Comparison of ENCODE assay signal across 8 mouse cellular contexts in genomic region chr4:139312632-139313031, GRCm38 (mm10). TPM values are rescaled to one million over a fixed set of nuclear protein-coding genes. Genes with fewer than 3 reads are reported as not detected.
DNase-seq lines count a peak whose midpoint lies in the region; ATAC-seq and TF ChIP-seq lines count a peak whose summit lies in the region.

No protein-coding gene starts in this region.

- peak; percentile 53 for TF ChIP-seq CTCF in hindbrain, postnatal 0 days (IDR thresholded peaks at IDR 0.05; ENCODE audit: low read depth)
- TF ChIP-seq CTCF in E14TG2a.4 (conservative IDR thresholded peaks at IDR 0.05; ENCODE audit: low read length), result peak; percentile 54
- peak; percentile 72 for TF ChIP-seq CTCF in liver, postnatal 0 days (IDR thresholded peaks at IDR 0.05; ENCODE audit: low read depth)

- WGBS in hindbrain, postnatal 0 days, result 60% methylated on average over 4 of the region's 4 CpGs
- 51% methylated on average over 4 of the region's 4 CpGs for WGBS in hindbrain, embryonic 10.5 days
- WGBS in liver, postnatal 0 days (ENCODE audit: insufficient replicate concordance), result 54% methylated on average over 4 of the region's 4 CpGs

- peaks cover 15% of the 10 kb centered on the region for H3K4me1 ChIP-seq in hindbrain, postnatal 0 days (ENCODE audit: insufficient read depth, low read length)
- H3K4me1 ChIP-seq in hindbrain, embryonic 10.5 days (replicated peaks), result peaks cover 28% of the 10 kb centered on the region
- H3K4me1 ChIP-seq in E14TG2a.4 (replicated peaks; ENCODE audit: low read depth, low read length), result peaks cover 43% of the 10 kb centered on the region
- peaks cover 28% of the 10 kb centered on the region for H3K4me1 ChIP-seq in liver, postnatal 0 days (ENCODE audit: insufficient read depth)

- TF ChIP-seq EP300 in liver, postnatal 0 days (IDR thresholded peaks at IDR 0.05; ENCODE audit: low read depth), result no peak

- no peak overlapping the region for H3K9ac ChIP-seq in hindbrain, postnatal 0 days (replicated peaks; ENCODE audit: low read length)
- no peak overlapping the region for H3K9ac ChIP-seq in liver, postnatal 0 days (replicated peaks)

- no peak overlapping the region for H3K27ac ChIP-seq in hindbrain, postnatal 0 days
- H3K27ac ChIP-seq in hindbrain, embryonic 10.5 days, result no peak overlapping the region
- no peak overlapping the region for H3K27ac ChIP-seq in liver, postnatal 0 days (ENCODE audit: low read depth)

- no peak for ATAC-seq in hindbrain, postnatal 0 days
- no peak for ATAC-seq in liver, postnatal 0 days

- H3K4me3 ChIP-seq in hindbrain, postnatal 0 days (ENCODE audit: low read length), result no peak overlapping the region
- H3K4me3 ChIP-seq in hindbrain, embryonic 10.5 days, result no peak overlapping the region
- no peak overlapping the region; the same call in 1 of the 2 replicates for H3K4me3 ChIP-seq in E14TG2a.4 (replicated peaks; ENCODE audit: low read length)
- no peak overlapping the region for H3K4me3 ChIP-seq in liver, postnatal 0 days (ENCODE audit: low read depth, low read length)

- no peak overlapping the region for H3K4me2 ChIP-seq in hindbrain, postnatal 0 days (ENCODE audit: low read depth, low read length)
- H3K4me2 ChIP-seq in liver, postnatal 0 days (ENCODE audit: low read depth, low read length), result no peak overlapping the region

- peaks cover 25% of the 10 kb centered on the region for H3K36me3 ChIP-seq in hindbrain, postnatal 0 days (ENCODE audit: insufficient read depth, low read length)
- peaks cover 35% of the 10 kb centered on the region for H3K36me3 ChIP-seq in hindbrain, embryonic 10.5 days
- H3K36me3 ChIP-seq in E14TG2a.4 (ENCODE audit: insufficient read depth, low read length), result peaks cover 40% of the 10 kb centered on the region
- H3K36me3 ChIP-seq in liver, postnatal 0 days (replicated peaks; ENCODE audit: insufficient read depth, low read length), result peaks cover 15% of the 10 kb centered on the region

- no peaks in the 10 kb centered on the region for H3K9me3 ChIP-seq in hindbrain, postnatal 0 days (ENCODE audit: low read length)
- no peaks in the 10 kb centered on the region for H3K9me3 ChIP-seq in hindbrain, embryonic 10.5 days
- H3K9me3 ChIP-seq in E14TG2a.4 (ENCODE audit: low read length), result no peaks in the 10 kb centered on the region
- H3K9me3 ChIP-seq in liver, postnatal 0 days (ENCODE audit: low read length), result no peaks in the 10 kb centered on the region

- no peaks in the 10 kb centered on the region for H3K27me3 ChIP-seq in hindbrain, postnatal 0 days (ENCODE audit: insufficient read depth, low read length)
- H3K27me3 ChIP-seq in hindbrain, embryonic 10.5 days (ENCODE audit: insufficient read depth, poor library complexity, severe bottlenecking), result peaks cover 23% of the 10 kb centered on the region
- H3K27me3 ChIP-seq in E14TG2a.4 (ENCODE audit: insufficient read depth, low read length), result peaks cover 24% of the 10 kb centered on the region
- H3K27me3 ChIP-seq in liver, postnatal 0 days (ENCODE audit: insufficient read depth, low read length), result no peaks in the 10 kb centered on the region

- peak; percentile 53 for DNase-seq in hindbrain, postnatal 0 days (ENCODE audit: low spot score)
- no peak for DNase-seq in hindbrain, embryonic 10.5 days (ENCODE audit: low spot score)
- DNase-seq in c-Kit-positive CD71-positive TER-119-positive erythroid progenitor cells, embryonic 14.5 days (ENCODE audit: low spot score), result peak; percentile 71
- peak; percentile 68 for DNase-seq in liver, postnatal 0 days
- no peak for DNase-seq in layer of hippocampus, postnatal 25 days (ENCODE audit: extremely low spot score in 1 of 2, low spot score in 1 of 2)
- DNase-seq in adrenal gland, postnatal 4 days (ENCODE audit: low spot score in 2 of 2), result no peak
- DNase-seq in frontal cortex, postnatal 10 days (ENCODE audit: low spot score in 2 of 2), result no peak

RNA-seq across cellular contexts. Expression of gene Akr7a5, which starts 2.1 kb away (rescaled TPM):
- 58.5 and 73.3 TPM in 2 replicates for total RNA-seq in hindbrain, postnatal 0 days (2014; rRNA removed)
- 67.6 and 69.2 TPM in 2 replicates for polyA plus RNA-seq in hindbrain, postnatal 0 days (2015; fragmentation: Nextera tagmentation; extraction: Ambion mirVana)
- 104 and 105 TPM in 2 replicates for polyA plus RNA-seq in hindbrain, embryonic 10.5 days (2016; fragmentation: Nextera tagmentation; extraction: Ambion mirVana)
- polyA plus RNA-seq in liver, postnatal 0 days (2015; fragmentation: Nextera tagmentation; extraction: Ambion mirVana), result 117 and 121 TPM in 2 replicates
- 10 to 100 TPM; 30.5 to 37.9 TPM for total RNA-seq in layer of hippocampus, postnatal 25 days (2021)
- 10 to 100 TPM; 63.6 to 67.5 TPM for total RNA-seq in adrenal gland, postnatal 4 days (2021)

RNA-seq across cellular contexts. Expression of gene Pqlc2, which starts 2.1 kb away (rescaled TPM):
- 23.1 and 23.5 TPM in 2 replicates for total RNA-seq in hindbrain, postnatal 0 days (2014; rRNA removed)
- polyA plus RNA-seq in hindbrain, postnatal 0 days (2015; fragmentation: Nextera tagmentation; extraction: Ambion mirVana), result 13.3 and 13.7 TPM in 2 replicates
- 15.0 and 16.3 TPM in 2 replicates for polyA plus RNA-seq in hindbrain, embryonic 10.5 days (2016; fragmentation: Nextera tagmentation; extraction: Ambion mirVana)
- 33.1 and 33.9 TPM in 2 replicates for polyA plus RNA-seq in liver, postnatal 0 days (2015; fragmentation: Nextera tagmentation; extraction: Ambion mirVana)
- total RNA-seq in layer of hippocampus, postnatal 25 days (2021), result 10 to 100 TPM; 11.6 to 12.3 TPM
- 10 to 100 TPM in 1 of 2 experiments, 1 to 10 TPM in 1; 9.8 to 10.6 TPM for total RNA-seq in adrenal gland, postnatal 4 days (2021)

RNA-seq across cellular contexts. Expression of gene Mrto4, which starts 39.7 kb away (rescaled TPM):
- 23.7 and 29.7 TPM in 2 replicates for total RNA-seq in hindbrain, postnatal 0 days (2014; rRNA removed)
- polyA plus RNA-seq in hindbrain, postnatal 0 days (2015; fragmentation: Nextera tagmentation; extraction: Ambion mirVana), result 75.9 and 77.3 TPM in 2 replicates
- polyA plus RNA-seq in hindbrain, embryonic 10.5 days (2016; fragmentation: Nextera tagmentation; extraction: Ambion mirVana), result 148 and 158 TPM in 2 replicates
- 46.2 and 46.7 TPM in 2 replicates for polyA plus RNA-seq in liver, postnatal 0 days (2015; fragmentation: Nextera tagmentation; extraction: Ambion mirVana)
- 10 to 100 TPM; 45.5 to 50.6 TPM for total RNA-seq in layer of hippocampus, postnatal 25 days (2021)
- 10 to 100 TPM; 71.0 to 71.8 TPM for total RNA-seq in adrenal gland, postnatal 4 days (2021)

RNA-seq across cellular contexts. Expression of gene Emc1, which starts 39.8 kb away (rescaled TPM):
- total RNA-seq in hindbrain, postnatal 0 days (2014; rRNA removed), result 66.6 and 71.0 TPM in 2 replicates
- polyA plus RNA-seq in hindbrain, postnatal 0 days (2015; fragmentation: Nextera tagmentation; extraction: Ambion mirVana), result 41.3 and 44.4 TPM in 2 replicates
- polyA plus RNA-seq in hindbrain, embryonic 10.5 days (2016; fragmentation: Nextera tagmentation; extraction: Ambion mirVana), result 34.9 and 38.3 TPM in 2 replicates
- 6.8 and 8.2 TPM in 2 replicates for polyA plus RNA-seq in liver, postnatal 0 days (2015; fragmentation: Nextera tagmentation; extraction: Ambion mirVana)
- 10 to 100 TPM; 83.0 to 86.7 TPM for total RNA-seq in layer of hippocampus, postnatal 25 days (2021)
- 10 to 100 TPM; 53.9 to 58.1 TPM for total RNA-seq in adrenal gland, postnatal 4 days (2021)

RNA-seq across cellular contexts. Expression of gene Ubr4, which starts 39.8 kb away (rescaled TPM):
- 180 and 184 TPM in 2 replicates for total RNA-seq in hindbrain, postnatal 0 days (2014; rRNA removed)
- 55.4 and 65.4 TPM in 2 replicates for polyA plus RNA-seq in hindbrain, postnatal 0 days (2015; fragmentation: Nextera tagmentation; extraction: Ambion mirVana)
- 60.7 and 64.3 TPM in 2 replicates for polyA plus RNA-seq in hindbrain, embryonic 10.5 days (2016; fragmentation: Nextera tagmentation; extraction: Ambion mirVana)
- 24.6 and 24.7 TPM in 2 replicates for polyA plus RNA-seq in liver, postnatal 0 days (2015; fragmentation: Nextera tagmentation; extraction: Ambion mirVana)
- 100 to 1,000 TPM; 132 to 174 TPM for total RNA-seq in layer of hippocampus, postnatal 25 days (2021)
- total RNA-seq in adrenal gland, postnatal 4 days (2021), result 100 to 1,000 TPM; 114 to 124 TPM

Comparison
In these comparisons a context has a peak if more than half of its experiments do, and no peak if none do; other contexts are left out.
1. DNase-seq: peak in hindbrain, postnatal 0 days (single experiment), c-Kit-positive CD71-positive TER-119-positive erythroid progenitor cells, embryonic 14.5 days (single experiment) and liver, postnatal 0 days (single experiment); none in hindbrain, embryonic 10.5 days (single experiment), layer of hippocampus, postnatal 25 days (0 of 2), adrenal gland, postnatal 4 days (0 of 2) and frontal cortex, postnatal 10 days (0 of 2).
2. Peak in every context shown above with its lines, with median percentiles within 50 percentile points of each other: CTCF ChIP-seq.